Mouse (Mus musculus) olfactory bulb, adult 2 months (tissue): ENCODE results near the gene Impg2. TPM values are rescaled to one million over a fixed set of nuclear protein-coding genes. Genes with fewer than 3 reads are reported as not detected.

Experiments used
- H3K27ac ChIP-seq: fragments of 200-500 bp; 2 replicates; pipeline ENCODE4 v1.5.1; 2012; ENCODE audit warnings: low read depth, low read length; ENCODE audit not compliant: insufficient read depth
- H3K4me1 ChIP-seq: fragments of 200-500 bp; 2 replicates; pipeline ENCODE4 v1.6.1; 2012; ENCODE audit warnings: low read length; ENCODE audit not compliant: control insufficient read depth, insufficient read depth
- H3K4me3 ChIP-seq: fragments of 200-500 bp; 2 replicates; pipeline ENCODE4 v1.5.1; 2012; ENCODE audit warnings: mild to moderate bottlenecking, low read depth, low read length, moderate library complexity; ENCODE audit not compliant: insufficient read depth
- CTCF ChIP-seq: fragments of 200-500 bp; IDR thresholded peaks from 2 replicates; pipeline ENCODE4 v1.5.1; 2012; ENCODE audit warnings: low read depth, mild to moderate bottlenecking, low read length, moderate library complexity; ENCODE audit not compliant: insufficient read depth
- POLR2A ChIP-seq: fragments of 200-500 bp; IDR thresholded peaks from 2 replicates; pipeline ENCODE4 v1.6.1; 2012; ENCODE audit warnings: mild to moderate bottlenecking, low read depth, low read length, moderate library complexity; ENCODE audit not compliant: insufficient read depth
- WGBS: fragments of 180-500 bp; shearing (Covaris S2); methylation state at CpG from one replicate; pipeline ENCODE4 v1.1.7; 2018; 5-methylcytosine and 5-hydroxymethylcytosine counted together
- polyA plus RNA-seq: library from polyadenylated mRNA; stranded (reverse); fragments of >200 nt; gene quantifications from 2 replicates; pipeline ENCODE4 v1.2.4, GENCODE M21; 2012; ENCODE audit warnings: low replicate concordance; ENCODE audit not compliant: missing spikeins, insufficient read depth, insufficient read length

Impg2 gene
- not detected in 2 replicates for polyA plus RNA-seq

DNA sequence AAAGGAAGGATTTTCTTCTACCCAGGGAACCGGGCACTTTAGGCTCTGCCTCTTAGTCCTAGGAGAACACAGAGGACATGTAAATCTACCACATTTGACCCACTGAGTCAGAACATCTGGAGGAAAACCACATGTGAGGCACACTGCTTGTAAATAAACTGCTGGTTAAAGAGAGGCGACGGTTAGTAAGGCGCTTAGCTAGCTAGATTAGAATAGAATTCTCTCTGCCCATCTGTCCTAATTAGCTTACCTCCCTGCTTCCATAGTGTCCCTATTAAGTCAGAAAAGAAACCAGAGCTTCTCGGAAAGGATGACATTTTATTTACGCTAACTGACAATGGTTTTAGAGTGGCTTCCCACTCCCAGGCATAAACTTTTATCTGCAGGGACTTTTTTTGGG, at the start of gene Impg2:
Gene Impg2 (plus strand): TSS at position 263 of the 400 bp plus-strand sequence.
- H3K4me1 ChIP-seq, result no peaks in the 10 kb centered on the region
- no peak within 1 kb of the TSS for H3K4me3 ChIP-seq
- TF ChIP-seq CTCF, result no peak
- no peak for TF ChIP-seq POLR2A
- 61% methylated on average over 6 of the region's 6 CpGs for WGBS
- H3K27ac ChIP-seq, result no peak within 1 kb of the TSS

DNA sequence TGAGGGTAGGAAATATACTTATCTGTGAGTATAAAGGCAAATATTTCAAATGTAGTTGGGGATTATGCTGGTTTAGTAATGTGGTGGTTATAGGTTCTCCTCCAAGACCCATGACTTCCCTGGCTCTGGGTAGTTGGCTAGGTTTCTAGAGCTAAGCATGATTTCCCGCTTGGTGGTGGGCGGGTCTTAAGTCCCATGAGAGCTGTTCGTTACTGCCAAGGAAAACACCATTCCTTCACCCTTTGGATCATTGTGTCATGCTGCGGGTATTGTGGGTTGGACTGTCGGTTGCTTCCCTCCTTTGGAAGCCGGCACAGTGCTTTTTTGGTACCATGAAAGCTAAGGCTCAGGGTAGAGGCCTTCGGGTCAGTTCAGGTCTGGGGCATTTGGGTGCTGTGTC, 40.6 kb upstream of the Impg2 start:
- Histone ChIP-seq H3K4me3 (no peak overlapping the region), H3K27ac (no peak overlapping the region), H3K4me1 (no peaks in the 10 kb centered on the region)
- TF ChIP-seq CTCF (no peak), POLR2A (no peak)
- 83% methylated on average over 7 of the region's 7 CpGs for WGBS

- TF ChIP-seq CTCF, result no peak
- no peak for TF ChIP-seq POLR2A
- Histone ChIP-seq H3K27ac (no peak overlapping the region), H3K4me3 (no peak overlapping the region), H3K4me1 (no peaks in the 10 kb centered on the region)
These were observed 33.9 kb upstream of the Impg2 start for GRCm38 (mm10) chr16:56170247-56170646.

DNA sequence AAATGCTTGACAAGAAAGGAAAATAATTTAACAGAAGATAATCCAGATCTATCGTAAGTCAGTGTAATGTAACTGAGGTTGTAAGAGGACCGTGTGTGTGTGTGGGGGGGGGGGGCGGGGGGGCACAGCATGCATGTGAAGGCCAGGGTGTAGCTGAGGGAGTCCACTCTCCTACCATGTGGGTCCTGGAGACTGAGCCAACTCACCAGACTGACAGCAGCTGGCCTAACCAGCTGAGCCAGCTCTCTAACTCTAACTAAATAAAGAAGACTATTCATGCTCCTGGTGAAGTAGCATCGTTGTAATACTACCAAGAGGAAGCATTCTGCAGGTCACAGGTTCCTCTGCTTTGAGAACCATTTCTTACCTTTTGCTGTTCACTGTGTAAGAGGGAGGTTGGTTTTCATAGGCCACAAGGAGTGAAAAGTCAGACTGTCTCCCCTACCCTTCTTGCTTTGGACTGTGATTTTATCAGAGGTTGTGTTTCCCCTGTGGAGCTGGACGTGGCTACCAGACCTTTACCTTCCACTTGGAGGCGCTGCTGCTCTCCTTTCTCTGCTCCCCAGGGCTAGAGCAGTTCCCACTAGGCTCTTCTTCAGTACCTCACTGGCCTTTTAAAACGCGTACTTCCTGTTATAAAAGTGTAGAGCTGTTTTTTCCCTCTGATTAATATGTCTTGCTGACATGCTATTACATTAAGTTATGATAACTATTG, 28.1 kb upstream of the Impg2 start:
- Histone ChIP-seq H3K27ac (no peak overlapping the region), H3K4me1 (no peaks in the 10 kb centered on the region), H3K4me3 (no peak overlapping the region)
- 71% methylated on average over 8 of the region's 8 CpGs for WGBS
- TF ChIP-seq POLR2A (no peak), CTCF (no peak)

DNA sequence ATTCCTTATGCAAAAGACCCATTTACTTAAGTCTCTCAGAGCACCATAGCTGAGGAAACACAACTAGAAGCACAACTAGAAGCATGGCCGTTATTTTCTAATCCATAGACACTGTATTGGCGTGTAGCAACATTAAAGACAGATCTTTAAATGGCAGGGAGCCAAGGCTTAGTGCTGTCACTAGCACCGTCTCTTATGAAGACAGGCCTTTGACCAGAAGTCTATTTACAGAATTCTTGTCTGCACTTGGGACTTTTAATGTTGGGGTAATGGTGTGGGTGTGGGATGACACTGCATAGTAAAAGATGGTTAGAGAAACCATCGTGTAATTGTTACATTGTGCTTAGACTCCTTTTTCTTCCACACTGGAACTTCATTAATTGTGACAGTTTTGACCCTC, 17.2 kb upstream of the Impg2 start:
- no peak for TF ChIP-seq POLR2A
- TF ChIP-seq CTCF, result no peak
- Histone ChIP-seq H3K4me1 (no peaks in the 10 kb centered on the region), H3K27ac (no peak overlapping the region), H3K4me3 (no peak overlapping the region)
- 61% methylated on average over 4 of the region's 4 CpGs for WGBS

GRCm38 (mm10) chr16:56188198-56188597, 15.9 kb upstream of the Impg2 start:
- H3K27ac ChIP-seq, result no peak overlapping the region
- TF ChIP-seq CTCF (no peak), POLR2A (no peak)
- H3K4me3 ChIP-seq, result no peak overlapping the region
- 90% methylated on average over 9 of the region's 9 CpGs for WGBS
- no peaks in the 10 kb centered on the region for H3K4me1 ChIP-seq

- no peaks in the 10 kb centered on the region for H3K4me1 ChIP-seq
- no peak overlapping the region for H3K27ac ChIP-seq
- TF ChIP-seq POLR2A (no peak), CTCF (no peak)
- 73% methylated on average over 3 of the region's 3 CpGs for WGBS
- H3K4me3 ChIP-seq, result no peak overlapping the region
These were observed 8.6 kb downstream of the Impg2 start for GRCm38 (mm10) chr16:56212740-56213139.

DNA sequence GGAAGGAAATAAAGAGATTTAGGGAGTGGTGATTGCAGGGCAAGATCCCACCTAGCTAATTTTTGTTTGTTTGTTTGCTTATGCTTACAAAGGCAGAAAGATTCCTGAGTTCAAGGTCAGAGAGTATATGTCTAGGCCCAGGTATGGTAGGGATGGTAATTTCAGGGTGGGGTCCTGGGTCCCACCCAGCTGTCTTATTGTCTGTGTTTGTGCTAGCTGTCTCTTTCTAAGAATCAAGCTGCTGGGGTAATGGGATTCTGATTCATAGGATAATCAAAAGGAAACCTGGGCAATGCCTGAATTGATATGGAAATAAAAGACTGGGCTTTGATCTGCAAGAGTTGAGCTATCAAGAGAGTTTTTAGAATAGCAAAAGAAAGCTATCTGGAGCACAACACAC, 23.6 kb downstream of the Impg2 start:
- H3K27ac ChIP-seq, result no peak overlapping the region
- H3K4me1 ChIP-seq, result no peaks in the 10 kb centered on the region
- no peak overlapping the region for H3K4me3 ChIP-seq
- TF ChIP-seq POLR2A (no peak), CTCF (no peak)

- Histone ChIP-seq H3K4me3 (no peak overlapping the region), H3K27ac (no peak overlapping the region), H3K4me1 (no peaks in the 10 kb centered on the region)
- TF ChIP-seq POLR2A (no peak), CTCF (no peak)
- 67% methylated on average over 2 of the region's 2 CpGs for WGBS
These were observed 25.3 kb downstream of the Impg2 start for GRCm38 (mm10) chr16:56229455-56229854.
